Mouse (Mus musculus): ENCODE results near the gene Poldip3. TPM values are rescaled to one million over a fixed set of nuclear protein-coding genes. Genes with fewer than 3 reads are reported as not detected.

Poldip3 gene
- polyA plus RNA-seq (2015; fragmentation: Nextera tagmentation; extraction: Ambion mirVana) = 153 and 161 TPM in 2 replicates

- WGBS = under 1% methylated on average over 56 of the region's 56 CpGs
- Histone ChIP-seq H3K4me3 (ENCODE audit: low read length) (peak within 1 kb of the TSS; percentile 93), H3K4me1 (ENCODE audit: insufficient read depth, low read length) (peaks cover 12% of the 10 kb centered on the region), H3K4me2 (replicated peaks; ENCODE audit: low read depth, low read length) (peak within 1 kb of the TSS; percentile 90), H3K27ac (ENCODE audit: low read length) (peak within 1 kb of the TSS; percentile 96), H3K9me3 (ENCODE audit: low read length) (no peaks in the 10 kb centered on the region), H3K36me3 (ENCODE audit: insufficient read depth, low read length) (peaks cover 25% of the 10 kb centered on the region), H3K27me3 (ENCODE audit: insufficient read depth, low read length) (no peaks in the 10 kb centered on the region), H3K9ac (replicated peaks; ENCODE audit: low read length) (peak within 1 kb of the TSS; percentile 99)
- peak; percentile 93 for ATAC-seq (ENCODE audit: low FRiP score, low TSS enrichment)
Measured at GRCm38 (mm10) chr15:83149196-83150072, at the start of gene Poldip3. Poldip3 (minus strand) TSS chr15:83149384.

- H3K4me1 ChIP-seq (ENCODE audit: insufficient read depth, low read length) = no peaks in the 10 kb centered on the region
- H3K36me3 ChIP-seq (ENCODE audit: insufficient read depth, low read length) = no peaks in the 10 kb centered on the region
- no peak overlapping the region for H3K9ac ChIP-seq (replicated peaks; ENCODE audit: low read length)
- no peak overlapping the region for H3K27ac ChIP-seq (ENCODE audit: low read length)
- no peak overlapping the region for H3K4me3 ChIP-seq (ENCODE audit: low read length)
- H3K27me3 ChIP-seq (ENCODE audit: insufficient read depth, low read length) = no peaks in the 10 kb centered on the region
- H3K4me2 ChIP-seq (replicated peaks; ENCODE audit: low read depth, low read length) = no peak overlapping the region
- 90% methylated on average over 4 of the region's 4 CpGs for WGBS
- 0 out of 2 replicates have a peak, but pooled peaks cover 2% of the 10 kb centered on the region for H3K9me3 ChIP-seq (ENCODE audit: low read length)
- ATAC-seq (ENCODE audit: low FRiP score, low TSS enrichment) = no peak
Measured at GRCm38 (mm10) chr15:83193413-83193812, 44.2 kb upstream of the Poldip3 start.

- no peak overlapping the region for H3K4me3 ChIP-seq (ENCODE audit: low read length)
- H3K27me3 ChIP-seq (ENCODE audit: insufficient read depth, low read length) = no peaks in the 10 kb centered on the region
- H3K4me1 ChIP-seq (ENCODE audit: insufficient read depth, low read length) = peaks cover 3% of the 10 kb centered on the region; the same call in 1 of the 2 replicates
- H3K4me2 ChIP-seq (replicated peaks; ENCODE audit: low read depth, low read length) = no peak overlapping the region
- H3K36me3 ChIP-seq (ENCODE audit: insufficient read depth, low read length) = no peaks in the 10 kb centered on the region
- ATAC-seq (ENCODE audit: low FRiP score, low TSS enrichment) = 0 out of 2 replicates have a peak, but pooled peaks have one; percentile 54
- 50% methylated on average over 5 of the region's 5 CpGs for WGBS
- no peak overlapping the region for H3K9ac ChIP-seq (replicated peaks; ENCODE audit: low read length)
- H3K9me3 ChIP-seq (ENCODE audit: low read length) = no peaks in the 10 kb centered on the region
- H3K27ac ChIP-seq (ENCODE audit: low read length) = no peak overlapping the region
Measured at GRCm38 (mm10) chr15:83182351-83182750, 33.2 kb upstream of the Poldip3 start.

GRCm38 (mm10) chr15:83181800-83182330 is 32.7 kb upstream of the Poldip3 start:
- no peak overlapping the region for H3K4me3 ChIP-seq (ENCODE audit: low read length)
- H3K27ac ChIP-seq (ENCODE audit: low read length) = no peak overlapping the region
- H3K9me3 ChIP-seq (ENCODE audit: low read length) = no peaks in the 10 kb centered on the region
- no peak overlapping the region for H3K4me2 ChIP-seq (replicated peaks; ENCODE audit: low read depth, low read length)
- no peaks in the 10 kb centered on the region for H3K27me3 ChIP-seq (ENCODE audit: insufficient read depth, low read length)
- peaks cover 3% of the 10 kb centered on the region; the same call in 1 of the 2 replicates for H3K4me1 ChIP-seq (ENCODE audit: insufficient read depth, low read length)
- no peak overlapping the region for H3K9ac ChIP-seq (replicated peaks; ENCODE audit: low read length)
- WGBS = 64% methylated on average over 4 of the region's 4 CpGs
- no peak for ATAC-seq (ENCODE audit: low FRiP score, low TSS enrichment)
- no peaks in the 10 kb centered on the region for H3K36me3 ChIP-seq (ENCODE audit: insufficient read depth, low read length)

GRCm38 (mm10) chr15:83180004-83180403 is 30.8 kb upstream of the Poldip3 start:
- Histone ChIP-seq H3K4me1 (ENCODE audit: insufficient read depth, low read length) (peaks cover 3% of the 10 kb centered on the region; the same call in 1 of the 2 replicates), H3K9ac (replicated peaks; ENCODE audit: low read length) (no peak overlapping the region), H3K4me2 (replicated peaks; ENCODE audit: low read depth, low read length) (no peak overlapping the region), H3K27me3 (ENCODE audit: insufficient read depth, low read length) (no peaks in the 10 kb centered on the region), H3K4me3 (ENCODE audit: low read length) (no peak overlapping the region), H3K27ac (ENCODE audit: low read length) (no peak overlapping the region), H3K9me3 (ENCODE audit: low read length) (no peaks in the 10 kb centered on the region), H3K36me3 (ENCODE audit: insufficient read depth, low read length) (no peaks in the 10 kb centered on the region)
- ATAC-seq (ENCODE audit: low FRiP score, low TSS enrichment) = no peak
- 77% methylated on average over 6 of the region's 6 CpGs for WGBS

GRCm38 (mm10) chr15:83176653-83177052 is 27.5 kb upstream of the Poldip3 start:
- Histone ChIP-seq H3K4me3 (ENCODE audit: low read length) (no peak overlapping the region), H3K9ac (replicated peaks; ENCODE audit: low read length) (no peak overlapping the region), H3K4me1 (ENCODE audit: insufficient read depth, low read length) (peaks cover 6% of the 10 kb centered on the region; the same call in 1 of the 2 replicates), H3K9me3 (ENCODE audit: low read length) (no peaks in the 10 kb centered on the region), H3K27ac (ENCODE audit: low read length) (no peak overlapping the region), H3K27me3 (ENCODE audit: insufficient read depth, low read length) (no peaks in the 10 kb centered on the region), H3K4me2 (replicated peaks; ENCODE audit: low read depth, low read length) (no peak overlapping the region), H3K36me3 (ENCODE audit: insufficient read depth, low read length) (no peaks in the 10 kb centered on the region)
- 72% methylated on average over 4 of the region's 4 CpGs for WGBS
- ATAC-seq (ENCODE audit: low FRiP score, low TSS enrichment) = no peak

GRCm38 (mm10) chr15:83173914-83174884 is 25.0 kb upstream of the Poldip3 start:
- WGBS = 88% methylated on average over 14 of the region's 14 CpGs

GRCm38 (mm10) chr15:83172492-83173429 is 23.6 kb upstream of the Poldip3 start, which contains the start of gene Cyb5r3:
Cyb5r3 (minus strand) TSS chr15:83172592.
- H3K27ac ChIP-seq (ENCODE audit: low read length) = peak within 1 kb of the TSS; percentile 89
- ATAC-seq (ENCODE audit: low FRiP score, low TSS enrichment) = peak; percentile 63
- H3K4me1 ChIP-seq (ENCODE audit: insufficient read depth, low read length) = peaks cover 42% of the 10 kb centered on the region
- H3K9ac ChIP-seq (replicated peaks; ENCODE audit: low read length) = peak within 1 kb of the TSS; percentile 75
- H3K27me3 ChIP-seq (ENCODE audit: insufficient read depth, low read length) = no peaks in the 10 kb centered on the region
- H3K36me3 ChIP-seq (ENCODE audit: insufficient read depth, low read length) = 0 out of 2 replicates have a peak, but pooled peaks cover 2% of the 10 kb centered on the region
- WGBS = 31% methylated on average over 28 of the region's 28 CpGs
- no peaks in the 10 kb centered on the region for H3K9me3 ChIP-seq (ENCODE audit: low read length)
- H3K4me2 ChIP-seq (replicated peaks; ENCODE audit: low read depth, low read length) = peak within 1 kb of the TSS; percentile 86
- H3K4me3 ChIP-seq (ENCODE audit: low read length) = peak within 1 kb of the TSS; percentile 75

More at GRCm38 (mm10) chr15:83173914-83174884, 25.0 kb upstream of the Poldip3 start:
- no peaks in the 10 kb centered on the region for H3K36me3 ChIP-seq (ENCODE audit: insufficient read depth, low read length)
- H3K27ac ChIP-seq (ENCODE audit: low read length) = no peak overlapping the region
- no peak overlapping the region for H3K4me3 ChIP-seq (ENCODE audit: low read length)
- no peaks in the 10 kb centered on the region for H3K27me3 ChIP-seq (ENCODE audit: insufficient read depth, low read length)
- no peaks in the 10 kb centered on the region for H3K9me3 ChIP-seq (ENCODE audit: low read length)
- H3K4me1 ChIP-seq (ENCODE audit: insufficient read depth, low read length) = peaks cover 30% of the 10 kb centered on the region
- no peak overlapping the region for H3K9ac ChIP-seq (replicated peaks; ENCODE audit: low read length)
- H3K4me2 ChIP-seq (replicated peaks; ENCODE audit: low read depth, low read length) = no peak overlapping the region
- no peak for ATAC-seq (ENCODE audit: low FRiP score, low TSS enrichment)

Measured in kidney, embryonic 16.5 days (tissue).